Mouse (Mus musculus) brain, embryonic 14.5 days (tissue): Measurements from ENCODE around the gene Tuba8.

ENCODE experiments used
- CTCF ChIP-seq: fragments of 200-500 bp; IDR thresholded peaks from 2 replicates; pipeline ENCODE4 v1.5.1; 2012; ENCODE audit warnings: inconsistent platforms, mild to moderate bottlenecking, moderate library complexity, borderline replicate concordance; ENCODE audit not compliant: insufficient read depth, insufficient read length; ENCODE audit errors: extremely low read depth
- POLR2A ChIP-seq: fragments of 200-500 bp; IDR thresholded peaks from 2 replicates; pipeline ENCODE4 v1.6.1; 2012; ENCODE audit warnings: mild to moderate bottlenecking, inconsistent platforms, borderline replicate concordance; ENCODE audit not compliant: poor library complexity, insufficient read depth, insufficient read length, severe bottlenecking; ENCODE audit errors: extremely low read depth

DNA sequence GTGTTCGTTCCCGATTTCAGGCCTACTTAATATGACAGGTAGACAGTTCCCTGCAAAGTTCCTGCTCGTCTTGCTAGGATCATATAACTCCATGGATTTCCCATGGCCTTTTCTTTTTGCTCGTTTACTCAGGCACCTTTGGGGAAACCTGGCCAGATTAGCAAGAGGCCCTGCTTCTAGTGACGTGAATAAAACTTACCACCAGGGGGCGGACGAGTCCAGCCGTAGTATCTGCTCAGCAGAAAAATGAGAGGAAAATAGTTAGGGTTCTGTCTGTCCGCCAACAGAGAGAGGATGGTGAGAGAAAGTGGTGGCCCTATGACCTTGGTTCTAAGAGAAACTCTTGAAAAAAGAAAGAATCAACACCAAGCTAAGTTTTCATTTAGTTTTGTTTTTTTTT is 50.1 kb downstream of the Tuba8 start:
- TF ChIP-seq CTCF, result peak; percentile 77; the same call in 1 of the 2 replicates
- TF ChIP-seq POLR2A, result no peak
